Mouse (Mus musculus): ENCODE results near the gene Ppm1h.

DNA sequence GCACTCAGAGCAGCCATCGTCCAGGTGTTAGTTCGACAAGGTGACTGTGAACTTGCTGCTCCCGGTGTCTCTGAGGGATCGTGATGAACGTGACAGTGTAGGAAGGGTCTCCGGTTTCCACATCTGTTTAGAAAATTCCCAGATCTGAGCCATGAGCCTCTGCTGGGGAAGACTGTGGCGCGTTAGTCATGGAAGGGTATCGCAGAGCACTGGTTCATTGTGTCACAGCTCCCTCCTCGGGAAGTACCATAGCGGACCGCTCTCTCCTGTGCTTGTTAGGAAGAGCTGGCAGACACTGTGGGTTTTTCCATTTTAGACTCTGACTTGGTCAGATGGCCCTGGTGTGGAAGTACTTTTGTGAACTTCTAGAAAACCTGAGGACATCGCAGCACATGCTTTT, 145.1 kb downstream of the Ppm1h start:
- TF ChIP-seq CTCF (IDR thresholded peaks at IDR 0.05; ENCODE audit: extremely low read depth, insufficient read depth, low read length) (no peak), POLR2A (IDR thresholded peaks at IDR 0.05; ENCODE audit: extremely low read depth, insufficient read depth, low read length) (no peak)

Data from cortical plate, adult 2 months (tissue).